Mouse (Mus musculus) forebrain, embryonic 16.5 days (tissue): ENCODE results near the gene Grik4. TPM values are rescaled to one million over a fixed set of nuclear protein-coding genes. Genes with fewer than 3 reads are reported as not detected.

Source experiments
- ATAC-seq: fragments of 200-750 bp; cut with Nextera tagmentation; 2 replicates; pipeline ENCODE4 v1.8.0; 2017; ENCODE audit warnings: mild to moderate bottlenecking, moderate library complexity
- H3K27ac ChIP-seq: fragments of 300-500 bp; sonication (generic); 2 replicates; pipeline ENCODE4 v1.5.1; 2014; ENCODE audit warnings: low read length, control low read depth
- H3K27me3 ChIP-seq: fragments of 300-500 bp; sonication (generic); replicated peaks from 2 replicates; pipeline ENCODE4 v1.6.1; 2014; ENCODE audit warnings: low read length; ENCODE audit not compliant: control insufficient read depth, insufficient read depth
- H3K36me3 ChIP-seq: fragments of 300-500 bp; sonication (generic); 2 replicates; pipeline ENCODE4 v1.6.1; 2014; ENCODE audit not compliant: control insufficient read depth, insufficient read depth
- H3K4me1 ChIP-seq: fragments of 300-500 bp; sonication (generic); replicated peaks from 2 replicates; pipeline ENCODE4 v1.6.1; 2014; ENCODE audit warnings: low read length; ENCODE audit not compliant: control insufficient read depth, insufficient read depth
- H3K4me2 ChIP-seq: fragments of 300-500 bp; sonication (generic); 2 replicates; pipeline ENCODE4 v1.6.1; 2014; ENCODE audit warnings: mild to moderate bottlenecking, low read length, control low read depth
- H3K4me3 ChIP-seq: fragments of 300-500 bp; sonication (generic); replicated peaks from 2 replicates; pipeline ENCODE4 v1.5.1; 2014; ENCODE audit warnings: mild to moderate bottlenecking, low read length, control low read depth
- H3K9ac ChIP-seq: fragments of 300-500 bp; sonication (generic); replicated peaks from 2 replicates; pipeline ENCODE4 v1.6.1; 2014; ENCODE audit warnings: low read depth, low read length, control low read depth
- H3K9me3 ChIP-seq: fragments of 300-500 bp; sonication (generic); 2 replicates; pipeline ENCODE4 v1.6.1; 2016; ENCODE audit warnings: low read length; ENCODE audit not compliant: control insufficient read depth
- WGBS: fragments of 180-500 bp; shearing (Covaris S2); extraction: QIAGEN DNeasy Blood & Tissue Kit; methylation state at CpG from one replicate; pipeline ENCODE4 v1.1.7; 2014; 5-methylcytosine and 5-hydroxymethylcytosine counted together
- polyA plus RNA-seq: library from polyadenylated mRNA; unstranded; fragments of >200 nt; fragmentation: Nextera tagmentation; extraction: Ambion mirVana; gene quantifications from 2 replicates; pipeline ENCODE4 v1.2.1, GENCODE M21; 2015

Gene Grik4
- polyA plus RNA-seq, 1 experiment from 2014 or later: 4.8 TPM

DNA sequence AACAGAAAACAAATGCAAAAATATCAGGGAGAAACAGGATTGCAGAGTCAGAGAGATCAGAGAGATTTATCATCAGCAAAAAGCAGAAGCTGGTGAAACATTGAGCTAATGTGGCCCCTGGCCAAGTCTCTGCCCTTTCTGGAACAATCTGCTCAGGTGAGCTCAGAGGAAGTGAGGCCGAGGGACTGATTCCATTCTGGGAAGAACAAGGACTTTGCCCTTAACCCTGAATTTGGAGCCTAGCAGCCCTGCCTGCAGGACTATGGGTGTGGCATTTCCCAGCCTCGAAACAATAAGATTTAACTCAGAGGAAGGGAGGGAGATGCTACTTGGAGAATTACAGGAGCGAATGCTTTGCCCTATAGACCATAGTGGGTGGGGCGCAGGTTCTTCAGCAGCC is 432.0 kb downstream of the Grik4 start:
- peaks cover 17% of the 10 kb centered on the region for H3K4me1 ChIP-seq
- H3K27me3 ChIP-seq: no peaks in the 10 kb centered on the region
- H3K4me2 ChIP-seq: no peak overlapping the region
- no peak overlapping the region for H3K27ac ChIP-seq
- H3K4me3 ChIP-seq: no peak overlapping the region
- no peaks in the 10 kb centered on the region for H3K9me3 ChIP-seq
- no peak for ATAC-seq
- 72% methylated on average over 4 of the region's 4 CpGs for WGBS
- no peak overlapping the region for H3K9ac ChIP-seq
- H3K36me3 ChIP-seq: no peaks in the 10 kb centered on the region

DNA sequence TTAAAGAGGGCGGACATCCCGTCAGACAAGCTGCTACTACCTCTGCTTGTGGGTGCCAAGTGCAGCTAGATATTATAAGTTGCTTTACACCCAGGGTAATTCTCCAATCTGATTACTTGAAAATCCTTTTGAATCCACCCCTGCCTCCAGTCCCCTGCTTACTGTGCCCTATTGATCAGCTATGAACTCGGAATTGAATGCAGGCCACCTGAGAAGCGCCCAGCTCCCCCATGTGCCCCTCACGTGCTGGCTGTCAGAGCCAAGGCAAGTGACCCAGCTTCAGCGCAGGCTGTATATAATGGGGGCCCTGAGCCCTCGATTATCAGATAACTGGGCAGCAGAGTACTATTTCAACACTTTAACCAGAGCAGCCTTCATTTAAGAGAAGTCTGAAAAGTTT is 436.1 kb downstream of the Grik4 start:
- ATAC-seq: no peak
- Histone ChIP-seq H3K4me3 (no peak overlapping the region), H3K9ac (no peak overlapping the region), H3K27me3 (no peaks in the 10 kb centered on the region), H3K27ac (no peak overlapping the region), H3K4me1 (peaks cover 6% of the 10 kb centered on the region), H3K9me3 (no peaks in the 10 kb centered on the region), H3K4me2 (no peak overlapping the region), H3K36me3 (no peaks in the 10 kb centered on the region)
- WGBS: 57% methylated on average over 7 of the region's 7 CpGs

DNA sequence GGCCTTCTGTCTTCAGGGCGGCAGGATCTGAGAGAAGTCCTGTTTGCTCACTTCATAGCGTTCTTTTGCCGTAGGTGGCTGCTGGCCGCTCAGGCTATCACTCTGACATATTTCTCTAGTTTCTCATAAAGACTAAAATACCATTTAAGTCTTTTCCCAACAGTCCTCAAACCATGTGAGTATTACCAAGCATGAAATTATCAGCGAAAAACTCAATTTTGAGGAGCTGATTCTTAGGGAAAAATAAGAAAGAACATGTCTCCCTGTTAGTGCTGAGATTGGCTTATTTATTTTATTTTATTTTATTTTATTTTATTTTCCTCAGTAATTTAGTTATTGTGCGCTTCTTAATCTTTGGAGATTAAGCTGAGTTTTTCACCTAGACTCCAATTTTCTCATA is 436.6 kb downstream of the Grik4 start, which contains the start of gene Tbcel:
Gene Tbcel, minus strand, starts transcription at position 101 of the 400 bp plus-strand sequence.
- Histone ChIP-seq H3K36me3 (no peaks in the 10 kb centered on the region), H3K4me1 (peaks cover 1% of the 10 kb centered on the region), H3K9ac (no peak within 1 kb of the TSS), H3K4me3 (no peak within 1 kb of the TSS), H3K27ac (no peak within 1 kb of the TSS), H3K4me2 (no peak within 1 kb of the TSS), H3K9me3 (no peaks in the 10 kb centered on the region), H3K27me3 (no peaks in the 10 kb centered on the region)
- whole genome bisulfite sequencing: 89% methylated on average over 6 of the region's 6 CpGs
- no peak for ATAC-seq

DNA sequence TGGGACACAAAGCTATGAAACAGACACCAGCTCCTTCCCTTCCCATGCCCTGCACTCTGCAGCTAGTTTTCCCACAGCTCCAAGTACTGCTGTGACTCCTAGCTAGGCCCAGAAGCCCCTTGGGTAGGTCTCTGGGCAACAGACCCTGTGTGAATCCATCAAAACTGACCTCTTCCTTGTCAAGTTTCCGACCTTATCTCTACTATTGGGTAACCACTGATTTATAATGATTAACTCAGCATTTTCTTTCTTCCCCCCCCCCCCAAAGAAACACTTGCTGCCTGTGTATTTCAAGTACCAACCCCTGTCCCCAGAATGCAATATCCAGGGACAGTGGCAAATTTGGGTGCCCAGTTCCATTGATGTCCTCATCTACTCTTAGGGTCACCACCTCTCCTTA is 437.3 kb downstream of the Grik4 start:
- 90% methylated on average over 1 of the region's 1 CpGs for WGBS
- Histone ChIP-seq H3K4me2 (no peak overlapping the region), H3K4me1 (no peaks in the 10 kb centered on the region), H3K36me3 (no peaks in the 10 kb centered on the region), H3K9me3 (no peaks in the 10 kb centered on the region), H3K4me3 (no peak overlapping the region), H3K27ac (no peak overlapping the region), H3K27me3 (no peaks in the 10 kb centered on the region), H3K9ac (no peak overlapping the region)
- ATAC-seq: no peak

DNA sequence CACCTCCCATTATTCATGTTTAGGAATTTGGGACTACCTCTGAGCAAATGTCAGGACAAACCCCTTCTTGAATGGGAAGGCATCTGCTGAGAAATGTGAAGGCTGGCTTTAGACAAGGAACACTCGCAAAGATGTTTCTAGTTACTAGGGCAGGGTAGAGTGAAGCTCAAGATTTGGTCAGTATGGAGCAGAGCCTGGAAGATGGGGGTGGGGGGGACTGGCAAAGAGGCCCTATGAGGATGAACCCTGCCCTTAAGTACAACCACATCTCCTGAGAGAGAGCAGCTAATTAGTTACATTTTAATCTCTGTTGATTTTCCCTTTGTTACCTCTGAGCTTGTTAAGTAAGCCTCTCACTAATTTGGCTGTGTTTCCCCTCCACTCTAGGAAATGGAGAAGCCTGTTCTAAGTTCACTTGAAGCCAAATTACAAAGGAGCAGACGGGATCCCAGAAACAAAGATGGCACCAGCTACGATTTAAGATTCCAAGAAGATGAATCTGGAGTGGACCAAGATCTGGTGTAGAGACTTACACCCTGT is 439.3 kb downstream of the Grik4 start:
- no peaks in the 10 kb centered on the region for H3K9me3 ChIP-seq
- 16% methylated on average over 3 of the region's 3 CpGs for WGBS

DNA sequence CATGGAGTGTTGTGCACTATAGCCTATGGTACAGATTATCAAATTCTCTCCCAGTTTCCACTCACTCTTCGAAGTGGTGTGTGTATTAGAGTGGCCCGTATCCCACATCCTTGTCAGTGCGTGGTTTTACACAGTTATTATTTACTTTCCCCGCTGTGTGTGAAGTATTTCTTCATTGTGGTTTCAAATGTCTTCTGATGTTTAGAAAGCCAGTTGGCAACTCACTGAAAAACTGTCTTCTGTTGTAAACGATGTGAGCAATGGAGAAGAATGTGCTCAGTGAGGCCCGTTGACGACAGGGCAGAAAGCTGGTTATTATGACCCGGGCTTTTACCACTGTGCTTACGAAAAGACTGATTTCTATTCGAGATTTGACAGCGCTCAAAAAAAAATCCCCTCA is 439.7 kb downstream of the Grik4 start:
- H3K27ac ChIP-seq: no peak overlapping the region
- no peaks in the 10 kb centered on the region for H3K27me3 ChIP-seq
- ATAC-seq: no peak
- 25% methylated on average over 11 of the region's 11 CpGs for WGBS
- no peak overlapping the region for H3K4me2 ChIP-seq
- H3K9me3 ChIP-seq: no peaks in the 10 kb centered on the region
- no peak overlapping the region for H3K9ac ChIP-seq
- H3K4me3 ChIP-seq: no peak overlapping the region
- H3K4me1 ChIP-seq: no peaks in the 10 kb centered on the region
- H3K36me3 ChIP-seq: no peaks in the 10 kb centered on the region

More for the DNA sequence above, 439.3 kb downstream of the Grik4 start:
- Histone ChIP-seq H3K4me2 (no peak overlapping the region), H3K27ac (no peak overlapping the region), H3K27me3 (no peaks in the 10 kb centered on the region), H3K9ac (no peak overlapping the region), H3K4me1 (no peaks in the 10 kb centered on the region), H3K4me3 (no peak overlapping the region), H3K36me3 (no peaks in the 10 kb centered on the region)
- ATAC-seq: no peak

DNA sequence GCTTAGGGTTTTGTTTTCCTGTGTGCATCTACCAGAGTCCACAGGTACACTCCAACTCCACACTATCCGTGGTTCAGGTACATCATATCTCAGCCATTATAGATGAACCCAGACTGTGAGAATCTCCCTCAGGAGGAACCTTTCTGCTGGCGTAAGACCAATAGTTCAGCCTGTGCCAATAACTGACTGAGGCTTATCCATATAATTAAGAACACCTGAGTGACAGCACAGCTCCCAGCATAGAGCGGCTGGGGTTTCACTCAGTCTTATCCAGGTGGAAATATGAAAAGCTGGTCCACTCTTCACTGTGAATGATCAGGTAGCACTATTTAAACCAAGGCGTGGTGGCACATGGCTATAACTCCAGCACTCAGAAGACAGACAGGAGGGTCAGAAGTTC is 440.6 kb downstream of the Grik4 start:
- Histone ChIP-seq H3K4me3 (no peak overlapping the region), H3K27me3 (no peaks in the 10 kb centered on the region), H3K4me2 (no peak overlapping the region), H3K9ac (no peak overlapping the region), H3K27ac (no peak overlapping the region), H3K9me3 (no peaks in the 10 kb centered on the region), H3K36me3 (no peaks in the 10 kb centered on the region), H3K4me1 (no peaks in the 10 kb centered on the region)
- no peak for ATAC-seq
- 75% methylated on average over 4 of the region's 4 CpGs for WGBS

DNA sequence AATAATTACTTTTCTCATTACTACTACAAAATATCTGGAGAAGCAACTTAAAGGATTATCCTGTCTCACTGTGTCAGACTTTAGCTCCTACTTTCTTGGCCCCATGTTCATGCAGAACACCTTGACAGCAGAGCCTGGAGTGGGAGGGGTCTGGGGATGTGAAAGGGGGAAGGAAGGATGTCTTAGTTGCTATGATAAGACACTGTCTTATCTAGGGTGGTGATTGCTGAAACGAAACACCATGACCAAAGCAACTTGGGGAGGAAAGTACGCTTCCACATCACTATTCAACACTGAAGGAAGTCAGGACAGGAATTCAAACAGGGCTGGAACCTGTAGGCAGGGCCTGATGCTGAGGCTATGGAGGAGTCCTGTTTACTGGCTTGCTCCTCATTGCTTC is 448.0 kb downstream of the Grik4 start:
- Histone ChIP-seq H3K27ac (no peak overlapping the region), H3K4me2 (no peak overlapping the region), H3K36me3 (no peaks in the 10 kb centered on the region), H3K4me1 (peaks cover 7% of the 10 kb centered on the region; the same call in 1 of the 2 replicates), H3K9me3 (peaks cover 9% of the 10 kb centered on the region), H3K9ac (no peak overlapping the region), H3K4me3 (no peak overlapping the region), H3K27me3 (no peaks in the 10 kb centered on the region)
- no peak for ATAC-seq
- 85% methylated on average over 2 of the region's 2 CpGs for WGBS

DNA sequence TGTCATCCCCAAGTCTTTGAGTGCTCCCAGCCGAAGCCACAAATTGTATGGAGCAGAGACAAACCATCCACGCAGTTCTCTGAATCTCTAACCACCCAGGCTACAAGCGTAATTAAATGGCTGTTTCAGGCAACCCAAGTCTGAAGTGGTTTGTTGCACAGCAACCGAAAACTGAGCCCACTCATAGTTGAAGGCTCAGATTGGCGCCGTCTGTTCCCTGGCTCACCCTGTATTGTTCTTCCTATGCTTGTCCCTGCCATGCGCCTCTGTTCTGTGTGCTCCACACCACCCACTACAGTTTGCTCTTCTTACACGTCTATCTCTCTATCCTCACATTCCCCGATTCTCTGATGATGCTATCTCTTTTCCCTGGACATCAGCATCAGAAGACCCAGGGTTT is 452.5 kb downstream of the Grik4 start:
- Histone ChIP-seq H3K9ac (no peak overlapping the region), H3K4me2 (no peak overlapping the region), H3K27ac (no peak overlapping the region), H3K27me3 (no peaks in the 10 kb centered on the region), H3K36me3 (no peaks in the 10 kb centered on the region), H3K9me3 (peaks cover 5% of the 10 kb centered on the region), H3K4me1 (peaks cover 16% of the 10 kb centered on the region), H3K4me3 (no peak overlapping the region)
- ATAC-seq: peak; percentile 58
- WGBS: 68% methylated on average over 9 of the region's 9 CpGs
